Mouse (Mus musculus) E14TG2a.4 (cell line): Measurements from ENCODE around the gene Ino80.
"Not testable (repeated sequence)": the region's sequence is repeated elsewhere in the genome, so short reads cannot be mapped to it uniquely, and the experiment has no call there.

Experiments used
- H3K27me3 ChIP-seq: 2 replicates; pipeline ENCODE4 v1.6.1; 2014; ENCODE audit warnings: low read length, control low read depth; ENCODE audit not compliant: insufficient read depth
- H3K36me3 ChIP-seq: 2 replicates; pipeline ENCODE4 v1.6.1; 2014; ENCODE audit warnings: low read length, control low read depth; ENCODE audit not compliant: insufficient read depth
- H3K4me1 ChIP-seq: replicated peaks from 2 replicates; pipeline ENCODE4 v1.6.1; 2014; ENCODE audit warnings: low read depth, low read length, control low read depth
- H3K4me3 ChIP-seq: replicated peaks from 2 replicates; pipeline ENCODE4 v1.5.1; 2014; ENCODE audit warnings: mild to moderate bottlenecking, low read length
- H3K9me3 ChIP-seq: 2 replicates; pipeline ENCODE4 v1.6.1; 2014; ENCODE audit warnings: low read length, control low read depth
- CTCF ChIP-seq: conservative IDR thresholded peaks from 2 replicates; pipeline ENCODE4 v1.5.1; 2014; ENCODE audit warnings: low read length
- NANOG ChIP-seq: IDR thresholded peaks from 2 replicates; pipeline ENCODE4 v1.6.1; 2014; ENCODE audit warnings: borderline replicate concordance, low read length, mixed read lengths
- POU5F1 ChIP-seq: IDR thresholded peaks from 2 replicates; pipeline ENCODE4 v1.6.1; 2014; ENCODE audit warnings: low read length, borderline replicate concordance

Gene Ino80

GRCm38 (mm10) chr2:119477571-119478396, at the start of gene Ino80:
Gene Ino80 (minus strand): TSS chr2:119477687.
- no peaks in the 10 kb centered on the region for H3K9me3 ChIP-seq
- peaks cover 51% of the 10 kb centered on the region for H3K4me1 ChIP-seq
- H3K27me3 ChIP-seq, result no peaks in the 10 kb centered on the region
- peaks cover 40% of the 10 kb centered on the region for H3K36me3 ChIP-seq
- H3K4me3 ChIP-seq, result peak within 1 kb of the TSS; percentile 94
- TF ChIP-seq NANOG (no peak), CTCF (no peak), POU5F1 (no peak)

- Histone ChIP-seq H3K36me3 (no peaks in the 10 kb centered on the region), H3K27me3 (no peaks in the 10 kb centered on the region), H3K4me3 (no peak overlapping the region), H3K4me1 (0 out of 2 replicates have a peak, but pooled peaks cover 3% of the 10 kb centered on the region), H3K9me3 (no peaks in the 10 kb centered on the region)
- TF ChIP-seq CTCF (no peak), POU5F1 (no peak), NANOG (no peak)
Measured at GRCm38 (mm10) chr2:119525422-119525821, 47.9 kb upstream of the Ino80 start.

GRCm38 (mm10) chr2:119523836-119524235, 46.3 kb upstream of the Ino80 start:
- Histone ChIP-seq H3K4me1 (0 out of 2 replicates have a peak, but pooled peaks cover 3% of the 10 kb centered on the region), H3K27me3 (no peaks in the 10 kb centered on the region; the same call in 1 of the 2 replicates)
- TF ChIP-seq NANOG, result no peak

GRCm38 (mm10) chr2:119520550-119520949, 43.1 kb upstream of the Ino80 start:
- no peaks in the 10 kb centered on the region for H3K9me3 ChIP-seq
- no peaks in the 10 kb centered on the region for H3K36me3 ChIP-seq
- H3K4me1 ChIP-seq, result 0 out of 2 replicates have a peak, but pooled peaks cover 2% of the 10 kb centered on the region
- no peak overlapping the region for H3K4me3 ChIP-seq
- TF ChIP-seq CTCF (no peak), NANOG (no peak), POU5F1 (no peak)
- H3K27me3 ChIP-seq, result no peaks in the 10 kb centered on the region; the same call in 1 of the 2 replicates

More at GRCm38 (mm10) chr2:119523836-119524235, 46.3 kb upstream of the Ino80 start:
- Histone ChIP-seq H3K36me3 (no peaks in the 10 kb centered on the region), H3K9me3 (no peaks in the 10 kb centered on the region), H3K4me3 (no peak overlapping the region)

- no peaks in the 10 kb centered on the region; the same call in 1 of the 2 replicates for H3K27me3 ChIP-seq
- H3K4me3 ChIP-seq, result no peak overlapping the region
- H3K4me1 ChIP-seq, result no peaks in the 10 kb centered on the region
- TF ChIP-seq POU5F1 (no peak), NANOG (no peak), CTCF (no peak)
- H3K36me3 ChIP-seq, result no peaks in the 10 kb centered on the region
- no peaks in the 10 kb centered on the region for H3K9me3 ChIP-seq
Measured at GRCm38 (mm10) chr2:119516811-119517210, 39.3 kb upstream of the Ino80 start.

GRCm38 (mm10) chr2:119514026-119514522, 36.6 kb upstream of the Ino80 start:
- no peaks in the 10 kb centered on the region for H3K4me1 ChIP-seq
- H3K4me3 ChIP-seq, result no peak overlapping the region
- TF ChIP-seq POU5F1 (no peak), NANOG (no peak), CTCF (no peak)
- H3K36me3 ChIP-seq, result no peaks in the 10 kb centered on the region
- H3K9me3 ChIP-seq, result no peaks in the 10 kb centered on the region
- no peaks in the 10 kb centered on the region for H3K27me3 ChIP-seq

GRCm38 (mm10) chr2:119512292-119512691, 34.8 kb upstream of the Ino80 start:
- TF ChIP-seq CTCF (peak; percentile 69), NANOG (no peak), POU5F1 (no peak)
- H3K27me3 ChIP-seq, result no peaks in the 10 kb centered on the region
- H3K9me3 ChIP-seq, result no peaks in the 10 kb centered on the region
- H3K4me3 ChIP-seq, result no peak overlapping the region
- no peaks in the 10 kb centered on the region for H3K36me3 ChIP-seq
- H3K4me1 ChIP-seq, result peaks cover 3% of the 10 kb centered on the region; the same call in 1 of the 2 replicates

- H3K4me3 ChIP-seq, result no peak overlapping the region
- H3K36me3 ChIP-seq, result no peaks in the 10 kb centered on the region
- H3K27me3 ChIP-seq, result no peaks in the 10 kb centered on the region
- no peaks in the 10 kb centered on the region for H3K9me3 ChIP-seq
- H3K4me1 ChIP-seq, result peaks cover 10% of the 10 kb centered on the region
- TF ChIP-seq CTCF (no peak), NANOG (no peak), POU5F1 (no peak)
Measured at GRCm38 (mm10) chr2:119510856-119511255, 33.4 kb upstream of the Ino80 start.

GRCm38 (mm10) chr2:119508518-119508917, 31.0 kb upstream of the Ino80 start:
- not testable (repeated sequence) for H3K36me3 ChIP-seq, H3K9me3 ChIP-seq, H3K4me3 ChIP-seq, H3K27me3 ChIP-seq
- H3K4me1 ChIP-seq, result peaks cover 19% of the 10 kb centered on the region
